Mouse (Mus musculus) spleen, adult 2 months (tissue): ENCODE data around the gene Adora3. TPM values are rescaled to one million over a fixed set of nuclear protein-coding genes. Genes with fewer than 3 reads are reported as not detected.

Experiments used
- DNase-seq, 2 experiments: peaks; one replicate each; pipeline versions ENCODE4 v3.0.0 to v3.0.0-alpha.2; 2012 to 2021; ENCODE audit warnings: low spot score in 2 of 2, low read depth in 1 of 2
- H3K27ac ChIP-seq: fragments of 200-500 bp; 2 replicates; pipeline ENCODE4 v1.5.1; 2012; ENCODE audit warnings: low read length, inconsistent platforms; ENCODE audit not compliant: insufficient read depth
- H3K27me3 ChIP-seq: fragments of 200-500 bp; 2 replicates; pipeline ENCODE4 v1.6.1; 2012; ENCODE audit warnings: mild to moderate bottlenecking, moderate library complexity, low read length, inconsistent platforms; ENCODE audit not compliant: control insufficient read depth, insufficient read depth
- H3K36me3 ChIP-seq: fragments of 200-500 bp; 2 replicates; pipeline ENCODE4 v1.6.1; 2012; ENCODE audit warnings: mild to moderate bottlenecking, low read length, inconsistent platforms; ENCODE audit not compliant: control insufficient read depth, insufficient read depth
- H3K4me1 ChIP-seq: fragments of 200-500 bp; 2 replicates; pipeline ENCODE4 v1.6.1; 2011; ENCODE audit warnings: inconsistent platforms; ENCODE audit not compliant: control insufficient read depth, insufficient read depth, insufficient read length
- H3K4me3 ChIP-seq: fragments of 200-500 bp; 2 replicates; pipeline ENCODE4 v1.5.1; 2011; ENCODE audit warnings: mild to moderate bottlenecking, inconsistent platforms; ENCODE audit not compliant: insufficient read depth, insufficient read length; ENCODE audit errors: extremely low read depth
- CTCF ChIP-seq: fragments of 200-500 bp; IDR thresholded peaks from 2 replicates; pipeline ENCODE4 v1.5.1; 2011; ENCODE audit warnings: mild to moderate bottlenecking, inconsistent platforms; ENCODE audit not compliant: insufficient read depth, insufficient read length, insufficient replicate concordance; ENCODE audit errors: extremely low read depth
- POLR2A ChIP-seq: fragments of 200-500 bp; IDR thresholded peaks from 2 replicates; pipeline ENCODE4 v1.6.1; 2011; ENCODE audit warnings: low read depth, low read length, inconsistent platforms
- WGBS: fragments of 180-500 bp; shearing (Covaris S2); methylation state at CpG from one replicate; pipeline ENCODE4 v1.1.7; 2018; 5-methylcytosine and 5-hydroxymethylcytosine counted together
- polyA plus RNA-seq: library from polyadenylated mRNA; depleted of rRNA; stranded (reverse); fragments of >200 nt; gene quantifications from 2 replicates; pipeline ENCODE4 v1.2.3, GENCODE M21; 2012

The Adora3 gene
- polyA plus RNA-seq, 1 experiment = 0.32 TPM

DNA sequence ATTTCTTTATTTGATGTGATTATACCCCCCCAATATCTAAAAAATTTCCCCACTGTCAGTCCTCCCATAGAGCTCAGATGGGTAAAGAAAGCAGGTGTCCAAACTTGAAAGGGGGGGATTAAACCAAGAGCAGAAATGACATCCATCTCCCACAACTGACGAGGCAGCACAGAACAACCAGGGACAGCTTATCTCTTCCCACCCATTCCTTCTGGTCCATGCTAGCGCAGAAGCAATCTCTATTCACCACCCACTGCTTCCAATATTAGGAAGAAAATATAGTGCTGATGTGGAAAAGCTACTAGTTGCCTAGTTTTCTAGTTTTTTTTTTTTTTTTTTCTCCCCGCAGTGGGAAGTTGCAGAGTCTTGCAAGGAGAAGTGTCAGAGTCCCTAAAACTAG, 34.8 kb upstream of the Adora3 start:
- no peak for DNase-seq
- Histone ChIP-seq H3K36me3 (no peaks in the 10 kb centered on the region), H3K4me1 (no peaks in the 10 kb centered on the region), H3K4me3 (no peak overlapping the region), H3K27ac (no peak overlapping the region), H3K27me3 (no peaks in the 10 kb centered on the region)
- 81% methylated on average over 3 of the region's 3 CpGs for WGBS
- no peak for TF ChIP-seq POLR2A
- no peak for TF ChIP-seq CTCF

DNA sequence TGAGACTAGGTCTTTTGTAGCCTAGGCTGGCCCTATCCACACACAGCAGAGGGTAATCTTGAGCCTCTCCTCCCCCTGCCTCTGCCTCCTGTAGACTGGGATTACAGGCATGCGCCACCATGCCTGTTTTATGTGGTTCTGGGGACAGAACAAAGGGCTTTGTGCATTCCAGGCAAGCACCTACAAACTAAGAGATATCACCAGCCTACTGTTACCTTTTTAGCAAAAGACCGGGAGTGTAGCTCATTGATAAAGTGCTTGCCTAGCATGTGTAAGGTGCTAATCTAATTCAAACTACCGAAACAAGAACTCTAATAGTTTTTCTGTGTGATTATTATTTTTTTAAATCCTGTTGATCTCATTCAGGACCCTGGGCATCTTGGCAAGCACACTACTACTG, 33.8 kb upstream of the Adora3 start:
- H3K4me1 ChIP-seq = no peaks in the 10 kb centered on the region
- H3K27ac ChIP-seq = no peak overlapping the region

DNA sequence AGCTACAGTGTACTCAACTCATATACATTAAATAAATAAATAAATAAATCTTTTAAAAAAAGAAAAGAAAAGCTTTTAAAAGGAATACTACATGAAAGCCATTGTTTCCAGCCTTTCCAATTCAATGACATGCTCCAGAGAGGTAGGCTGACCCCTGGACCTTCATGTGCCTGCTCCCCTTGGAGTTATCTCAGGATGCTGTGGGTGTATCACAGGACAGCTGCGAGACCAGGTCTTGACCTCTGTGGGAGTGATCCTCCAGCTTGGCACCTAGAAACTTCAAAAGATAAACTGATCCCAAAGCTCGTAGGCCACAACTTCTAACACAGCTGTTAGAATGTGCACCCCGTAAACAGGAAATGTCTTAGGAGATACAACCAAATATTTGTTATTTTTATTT, 32.0 kb upstream of the Adora3 start:
- no peak for TF ChIP-seq POLR2A
- no peak for TF ChIP-seq CTCF
- H3K4me3 ChIP-seq = no peak overlapping the region
- 95% methylated on average over 3 of the region's 3 CpGs for WGBS
- no peaks in the 10 kb centered on the region for H3K27me3 ChIP-seq
- no peak overlapping the region for H3K27ac ChIP-seq
- no peaks in the 10 kb centered on the region for H3K36me3 ChIP-seq
- no peaks in the 10 kb centered on the region for H3K4me1 ChIP-seq
- no peak for DNase-seq

More for the DNA sequence above, 33.8 kb upstream of the Adora3 start:
- TF ChIP-seq CTCF = no peak
- 76% methylated on average over 3 of the region's 3 CpGs for WGBS
- H3K27me3 ChIP-seq = no peaks in the 10 kb centered on the region
- no peak overlapping the region for H3K4me3 ChIP-seq
- no peak for DNase-seq
- no peaks in the 10 kb centered on the region for H3K36me3 ChIP-seq

DNA sequence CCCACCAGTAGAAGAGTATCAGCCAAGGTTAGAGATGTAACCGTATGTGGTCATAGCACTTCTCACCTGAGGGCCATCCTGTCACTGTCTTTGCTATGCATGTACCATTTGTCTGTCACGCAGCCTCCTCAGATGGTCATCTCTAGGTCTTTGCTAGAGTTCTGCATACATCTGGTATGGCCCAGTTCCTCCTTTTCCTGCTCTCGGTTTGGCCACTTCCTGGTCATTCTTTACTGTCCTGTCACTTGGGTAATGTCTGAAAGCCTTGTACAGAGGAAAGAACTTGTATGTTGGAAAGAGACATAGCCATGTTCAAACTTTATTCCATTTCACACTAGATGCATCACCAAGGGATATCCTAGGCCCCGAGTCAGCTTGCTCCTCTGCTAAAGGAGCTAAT, 30.8 kb upstream of the Adora3 start:
- WGBS = 84% methylated on average over 4 of the region's 4 CpGs
- Histone ChIP-seq H3K27ac (no peak overlapping the region), H3K36me3 (no peaks in the 10 kb centered on the region), H3K27me3 (no peaks in the 10 kb centered on the region), H3K4me3 (no peak overlapping the region), H3K4me1 (no peaks in the 10 kb centered on the region)
- no peak for TF ChIP-seq CTCF
- TF ChIP-seq POLR2A = no peak
- no peak for DNase-seq

DNA sequence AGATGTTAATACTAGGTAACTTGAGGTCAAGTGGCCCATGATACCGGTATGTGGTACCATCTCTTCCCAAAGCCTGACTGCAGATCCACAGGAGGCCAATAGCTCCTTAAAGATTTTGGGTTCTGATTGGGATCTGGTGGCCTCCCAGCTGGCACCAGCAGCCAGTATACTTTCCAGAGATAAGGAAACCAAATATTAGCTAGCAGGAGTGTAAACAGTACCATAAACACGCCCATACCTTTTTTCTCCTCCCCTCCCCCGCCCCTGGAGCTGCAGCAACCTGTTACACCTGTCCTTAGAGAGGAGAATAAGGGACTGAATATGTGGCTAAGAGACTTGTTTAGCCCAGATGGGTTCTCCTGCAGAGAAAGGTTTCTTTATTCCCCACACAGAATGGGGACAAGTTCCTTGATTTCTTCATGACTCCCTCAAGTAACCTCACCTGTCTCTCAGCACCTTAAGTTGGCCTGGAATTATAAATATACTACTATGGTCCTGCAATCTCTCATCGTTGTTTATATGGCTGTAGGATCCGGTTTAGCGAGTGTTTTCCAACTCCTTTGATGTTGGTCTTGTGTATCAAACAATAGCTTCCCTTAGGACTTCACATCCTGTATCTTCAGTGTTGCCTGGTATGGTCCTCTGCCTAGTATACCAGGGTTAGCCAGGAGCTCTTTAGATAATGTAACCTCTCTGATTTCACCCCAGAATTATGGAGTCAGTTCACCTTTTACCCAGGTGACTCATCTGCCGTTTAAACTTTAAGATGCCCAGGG, 24.2 kb upstream of the Adora3 start:
- WGBS = 82% methylated on average over 7 of the region's 7 CpGs
- H3K27me3 ChIP-seq = no peaks in the 10 kb centered on the region
- no peak for DNase-seq
- no peaks in the 10 kb centered on the region for H3K36me3 ChIP-seq
- H3K27ac ChIP-seq = no peak overlapping the region
- H3K4me1 ChIP-seq = no peaks in the 10 kb centered on the region
- TF ChIP-seq POLR2A = no peak
- TF ChIP-seq CTCF = no peak
- no peak overlapping the region for H3K4me3 ChIP-seq

DNA sequence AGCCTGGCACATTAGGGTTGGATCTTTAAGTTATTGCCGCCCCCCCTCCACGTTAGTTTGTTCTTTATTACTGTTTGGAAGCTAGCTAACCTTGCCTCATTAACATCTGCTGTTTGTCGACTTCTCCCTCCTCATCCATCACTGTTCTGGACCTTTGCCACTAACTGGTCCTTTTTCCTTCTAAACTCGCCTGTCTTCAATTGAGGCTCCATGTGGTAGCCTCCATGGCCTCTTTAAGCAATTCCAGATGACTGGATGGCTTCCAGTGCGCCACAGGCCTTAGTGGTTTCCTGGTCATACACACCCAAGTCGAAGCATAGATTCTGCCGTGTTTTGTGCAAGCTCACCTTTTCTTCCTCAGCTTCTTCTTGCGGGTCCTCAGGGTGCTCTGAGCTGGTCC, 16.9 kb upstream of the Adora3 start:
- Histone ChIP-seq H3K27me3 (no peaks in the 10 kb centered on the region), H3K4me1 (no peaks in the 10 kb centered on the region; the same call in 1 of the 2 replicates), H3K27ac (no peak overlapping the region), H3K4me3 (no peak overlapping the region), H3K36me3 (no peaks in the 10 kb centered on the region)
- TF ChIP-seq CTCF (no peak), POLR2A (no peak)
- DNase-seq = no peak
- 87% methylated on average over 8 of the region's 8 CpGs for WGBS

DNA sequence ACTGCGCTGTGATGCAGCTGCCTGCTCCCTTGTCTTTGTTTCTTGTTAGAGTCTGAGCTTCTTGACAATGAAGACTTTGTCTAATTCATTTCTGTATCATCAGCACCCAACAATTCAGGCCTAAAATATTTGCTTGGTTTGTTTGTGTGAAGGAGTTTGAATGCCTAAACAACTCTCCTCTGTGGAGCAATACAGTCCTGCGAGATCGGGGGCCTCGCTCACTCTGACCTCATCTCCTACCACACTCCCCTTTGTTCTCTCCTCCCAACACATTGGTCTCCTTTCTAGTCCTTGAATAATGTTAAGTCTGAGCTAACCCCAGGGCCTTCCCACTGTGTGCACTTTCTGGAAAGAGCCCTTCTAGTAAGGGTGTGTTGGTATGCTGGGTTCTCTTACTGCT, 15.9 kb upstream of the Adora3 start:
- Histone ChIP-seq H3K27ac (no peak overlapping the region), H3K36me3 (no peaks in the 10 kb centered on the region), H3K4me1 (no peaks in the 10 kb centered on the region; the same call in 1 of the 2 replicates), H3K27me3 (no peaks in the 10 kb centered on the region), H3K4me3 (no peak overlapping the region)
- no peak for DNase-seq
- WGBS = 94% methylated on average over 4 of the region's 4 CpGs
- TF ChIP-seq CTCF = no peak
- no peak for TF ChIP-seq POLR2A
